Mouse (Mus musculus): ENCODE data around the gene Trim10. TPM values are rescaled to one million over a fixed set of nuclear protein-coding genes. Genes with fewer than 3 reads are reported as not detected.
"Not testable (repeated sequence)": the region's sequence is repeated elsewhere in the genome, so short reads cannot be mapped to it uniquely, and the experiment has no call there.

The Trim10 gene
- total RNA-seq (2021) (1 to 10 TPM in 1 of 2 experiments, under 1 TPM in 1; 0.13 to 2.1 TPM), polyA plus RNA-seq (2012; rRNA removed) (0.92 TPM in 1 of 2 replicates, not detected in the other)
- long read RNA-seq, partial matches to known transcripts = 0 of 5 reads
- long read RNA-seq, other reads (novel, unspliced or antisense) = 3 of 5 reads

- H3K27me3 ChIP-seq (ENCODE audit: control insufficient read depth, insufficient read depth, low read length) = peaks cover 9% of the 10 kb centered on the region
- no peak within 1 kb of the TSS for H3K4me3 ChIP-seq
- H3K36me3 ChIP-seq (ENCODE audit: control insufficient read depth, insufficient read depth, low read length) = no peaks in the 10 kb centered on the region
- intact Hi-C loops (cut with DNase I) = no loop called here
- no peaks in the 10 kb centered on the region for H3K4me1 ChIP-seq (ENCODE audit: control insufficient read depth, insufficient read depth, low read length)
- H3K79me2 ChIP-seq (replicated peaks; ENCODE audit: control insufficient read depth, insufficient read depth, low read length) = no peaks in the 10 kb centered on the region
- H3K9ac ChIP-seq (ENCODE audit: low read depth, low read length) = no peak within 1 kb of the TSS
- DNase-seq = no peak
- WGBS = 64% methylated on average over 4 of the region's 4 CpGs
- no peak within 1 kb of the TSS for H3K27ac ChIP-seq
- TF ChIP-seq POLR2A (IDR thresholded peaks at IDR 0.05; ENCODE audit: insufficient read depth, low read depth, low read length) = no peak
- no peak for TF ChIP-seq CTCF (IDR thresholded peaks at IDR 0.05)
- no peak for TF ChIP-seq EP300 (IDR thresholded peaks at IDR 0.05; ENCODE audit: insufficient read depth, low read depth, low read length)
These were observed at the start of gene Trim10 for GRCm38 (mm10) chr17:36869284-36869954. Gene Trim10, plus strand, starts transcription at chr17:36869574.

DNA sequence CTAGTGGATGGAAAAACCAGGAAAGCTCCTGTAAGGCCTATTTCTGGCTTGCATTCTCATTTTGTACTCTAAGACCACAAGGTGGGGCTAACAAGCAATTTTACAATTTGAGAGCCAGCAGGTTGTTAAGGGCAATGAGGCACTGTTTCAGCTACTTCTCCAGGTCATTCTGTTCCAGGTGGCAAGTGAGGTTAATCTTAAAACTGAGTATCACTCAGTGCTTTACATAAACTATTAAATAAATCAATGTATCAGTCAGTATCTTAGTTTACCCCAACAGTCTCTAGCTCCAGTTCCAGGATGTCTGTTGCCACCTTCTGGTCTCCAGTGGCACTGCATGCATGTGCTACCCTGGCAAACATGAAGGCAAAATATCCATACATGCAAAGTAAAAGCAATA is 45.4 kb upstream of the Trim10 start:
- peaks cover 1% of the 10 kb centered on the region; the same call in 1 of the 2 replicates for H3K27me3 ChIP-seq (ENCODE audit: control insufficient read depth, insufficient read depth, low read length)
- intact Hi-C loops (cut with DNase I) = no loop called here
- H3K4me3 ChIP-seq = no peak overlapping the region
- H3K27ac ChIP-seq = no peak overlapping the region
- DNase-seq = peak; percentile 51 to 65
- no peaks in the 10 kb centered on the region for H3K36me3 ChIP-seq (ENCODE audit: control insufficient read depth, insufficient read depth, low read length)
- no peak overlapping the region for H3K9ac ChIP-seq (ENCODE audit: low read depth, low read length)
- H3K79me2 ChIP-seq (replicated peaks; ENCODE audit: control insufficient read depth, insufficient read depth, low read length) = no peaks in the 10 kb centered on the region
- H3K4me1 ChIP-seq (ENCODE audit: control insufficient read depth, insufficient read depth, low read length) = no peaks in the 10 kb centered on the region; the same call in 1 of the 2 replicates
- TF ChIP-seq POLR2A (IDR thresholded peaks at IDR 0.05; ENCODE audit: insufficient read depth, low read depth, low read length) (no peak), CTCF (IDR thresholded peaks at IDR 0.05) (peak; percentile 87), EP300 (IDR thresholded peaks at IDR 0.05; ENCODE audit: insufficient read depth, low read depth, low read length) (no peak)

DNA sequence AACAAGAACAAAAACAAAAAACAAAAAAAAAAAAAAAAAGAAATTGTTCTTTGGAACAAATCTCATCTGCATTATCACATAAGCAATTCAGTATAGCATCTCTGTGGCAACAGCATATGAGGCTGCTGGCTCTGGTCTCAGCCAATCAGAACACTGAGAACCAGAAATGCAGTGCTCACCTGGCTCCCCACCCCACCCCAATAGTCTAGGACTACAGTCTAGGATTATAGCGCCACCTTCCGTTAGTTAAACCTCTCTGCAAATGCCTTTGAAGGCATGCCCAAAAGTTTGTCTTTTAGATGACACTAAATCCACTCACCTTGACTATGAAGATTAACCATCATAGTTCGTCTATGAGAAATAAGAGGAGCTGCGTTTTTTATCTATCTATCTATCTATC is 43.8 kb upstream of the Trim10 start:
- DNase-seq = no peak
- WGBS = 19% methylated on average over 4 of the region's 4 CpGs
- Histone ChIP-seq H3K27ac (no peak overlapping the region), H3K27me3 (ENCODE audit: control insufficient read depth, insufficient read depth, low read length) (peaks cover 1% of the 10 kb centered on the region; the same call in 1 of the 2 replicates), H3K36me3 (ENCODE audit: control insufficient read depth, insufficient read depth, low read length) (no peaks in the 10 kb centered on the region), H3K9ac (ENCODE audit: low read depth, low read length) (no peak overlapping the region), H3K79me2 (replicated peaks; ENCODE audit: control insufficient read depth, insufficient read depth, low read length) (no peaks in the 10 kb centered on the region), H3K4me3 (no peak overlapping the region), H3K4me1 (ENCODE audit: control insufficient read depth, insufficient read depth, low read length) (no peaks in the 10 kb centered on the region; the same call in 1 of the 2 replicates)
- TF ChIP-seq EP300 (IDR thresholded peaks at IDR 0.05; ENCODE audit: insufficient read depth, low read depth, low read length) (no peak), POLR2A (IDR thresholded peaks at IDR 0.05; ENCODE audit: insufficient read depth, low read depth, low read length) (no peak), CTCF (IDR thresholded peaks at IDR 0.05) (no peak)
- intact Hi-C loops (cut with DNase I) = no loop called here

DNA sequence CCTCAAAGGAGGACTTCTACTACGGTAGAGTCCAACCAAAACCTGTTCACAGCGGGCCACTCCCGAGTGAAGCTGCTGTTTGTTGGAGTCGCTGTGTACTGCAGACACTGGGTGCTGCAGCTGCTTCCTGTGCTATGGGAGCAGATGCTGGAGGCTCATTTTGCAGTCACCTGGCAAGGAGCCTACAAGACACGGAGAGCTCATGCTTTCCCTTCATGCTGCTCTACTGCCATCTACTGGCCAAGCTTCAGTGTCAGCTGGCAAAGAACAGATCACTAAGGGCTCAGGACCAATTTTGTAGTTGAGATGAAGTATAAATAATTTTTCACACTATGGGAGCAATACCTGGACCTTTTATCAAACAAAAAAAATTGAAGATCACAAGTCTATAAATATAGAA is 43.4 kb upstream of the Trim10 start:
- H3K9ac ChIP-seq (ENCODE audit: low read depth, low read length); intact Hi-C loops (cut with DNase I); H3K27ac ChIP-seq; H3K27me3 ChIP-seq (ENCODE audit: control insufficient read depth, insufficient read depth, low read length); H3K4me3 ChIP-seq; H3K4me1 ChIP-seq (ENCODE audit: control insufficient read depth, insufficient read depth, low read length); H3K79me2 ChIP-seq (replicated peaks; ENCODE audit: control insufficient read depth, insufficient read depth, low read length); H3K36me3 ChIP-seq (ENCODE audit: control insufficient read depth, insufficient read depth, low read length): not testable (repeated sequence)
- peak; percentile 76 to 84 for DNase-seq
- peak; percentile 81 for TF ChIP-seq CTCF (IDR thresholded peaks at IDR 0.05)
- 3% methylated on average over 5 of the region's 5 CpGs for whole genome bisulfite sequencing

DNA sequence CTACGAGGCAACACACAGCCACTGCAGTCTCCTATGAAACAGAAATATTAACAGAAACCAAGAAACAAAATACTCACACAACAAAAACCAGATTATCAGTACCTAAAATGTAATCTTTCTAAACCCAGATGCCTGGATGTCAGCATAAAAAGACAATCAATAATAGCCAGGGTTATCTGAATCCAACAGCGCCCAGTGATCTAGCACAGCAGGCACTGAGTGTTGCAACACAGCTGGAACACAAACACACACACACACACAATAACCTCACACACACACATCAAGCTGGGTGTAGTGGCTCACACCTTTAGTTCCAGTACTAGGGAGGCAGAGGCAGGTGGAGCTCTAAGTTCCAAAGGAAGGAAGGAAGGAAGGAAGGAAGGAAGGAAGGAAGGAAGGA is 40.9 kb upstream of the Trim10 start:
- Histone ChIP-seq H3K27me3 (ENCODE audit: control insufficient read depth, insufficient read depth, low read length) (peaks cover 1% of the 10 kb centered on the region; the same call in 1 of the 2 replicates), H3K27ac (no peak overlapping the region), H3K79me2 (replicated peaks; ENCODE audit: control insufficient read depth, insufficient read depth, low read length) (no peaks in the 10 kb centered on the region), H3K9ac (ENCODE audit: low read depth, low read length) (no peak overlapping the region), H3K4me1 (ENCODE audit: control insufficient read depth, insufficient read depth, low read length) (no peaks in the 10 kb centered on the region; the same call in 1 of the 2 replicates), H3K4me3 (no peak overlapping the region), H3K36me3 (ENCODE audit: control insufficient read depth, insufficient read depth, low read length) (no peaks in the 10 kb centered on the region)
- WGBS = 76% methylated on average over 2 of the region's 2 CpGs
- DNase-seq = no peak
- intact Hi-C loops (cut with DNase I) = no loop called here
- TF ChIP-seq EP300 (IDR thresholded peaks at IDR 0.05; ENCODE audit: insufficient read depth, low read depth, low read length) = no peak
- TF ChIP-seq CTCF (IDR thresholded peaks at IDR 0.05) = no peak
- TF ChIP-seq POLR2A (IDR thresholded peaks at IDR 0.05; ENCODE audit: insufficient read depth, low read depth, low read length) = no peak

- WGBS = 77% methylated on average over 3 of the region's 3 CpGs
- peaks cover 1% of the 10 kb centered on the region; the same call in 1 of the 2 replicates for H3K27me3 ChIP-seq (ENCODE audit: control insufficient read depth, insufficient read depth, low read length)
- DNase-seq = no peak
- H3K27ac ChIP-seq = no peak overlapping the region
- H3K79me2 ChIP-seq (replicated peaks; ENCODE audit: control insufficient read depth, insufficient read depth, low read length) = no peaks in the 10 kb centered on the region
- no peaks in the 10 kb centered on the region; the same call in 1 of the 2 replicates for H3K4me1 ChIP-seq (ENCODE audit: control insufficient read depth, insufficient read depth, low read length)
- no peak overlapping the region for H3K4me3 ChIP-seq
- no peak overlapping the region for H3K9ac ChIP-seq (ENCODE audit: low read depth, low read length)
- intact Hi-C loops (cut with DNase I) = no loop called here
- H3K36me3 ChIP-seq (ENCODE audit: control insufficient read depth, insufficient read depth, low read length) = no peaks in the 10 kb centered on the region
- TF ChIP-seq POLR2A (IDR thresholded peaks at IDR 0.05; ENCODE audit: insufficient read depth, low read depth, low read length) = no peak
- no peak for TF ChIP-seq CTCF (IDR thresholded peaks at IDR 0.05)
- TF ChIP-seq EP300 (IDR thresholded peaks at IDR 0.05; ENCODE audit: insufficient read depth, low read depth, low read length) = no peak
These were observed 38.9 kb upstream of the Trim10 start for GRCm38 (mm10) chr17:36830470-36830869.

Measured in heart, adult 2 months (tissue).